Mouse (Mus musculus) MEL (cell line): ENCODE measurements around the gene Gchfr.

Source experiments
- CTCF ChIP-seq, 3 experiments: IDR thresholded peaks in 2 of 3; conservative IDR thresholded peaks in 1 of 3; 2 replicates each; pipeline ENCODE4 v1.5.1; 2011 to 2012; ENCODE audit warnings: low read length in 3 of 3, low read depth in 2 of 3, mild to moderate bottlenecking in 2 of 3, improper control_type of control experiment in 1 of 3, inconsistent platforms in 1 of 3, mixed read lengths in 1 of 3, moderate library complexity in 1 of 3; ENCODE audit not compliant: control insufficient read depth in 1 of 3, insufficient read depth in 1 of 3, poor library complexity in 1 of 3, severe bottlenecking in 1 of 3
- KAT2A ChIP-seq: conservative IDR thresholded peaks from 2 replicates; pipeline ENCODE4 v1.6.1; 2012; ENCODE audit warnings: low read depth, low read length, improper control_type of control experiment, inconsistent platforms
- MAX ChIP-seq: IDR thresholded peaks from 2 replicates; pipeline ENCODE4 v1.6.1; 2011; ENCODE audit warnings: low read length, improper control_type of control experiment
- RCOR1 ChIP-seq: IDR thresholded peaks from 2 replicates; pipeline ENCODE4 v1.6.1; 2012; ENCODE audit warnings: low read depth, mild to moderate bottlenecking, inconsistent platforms, low read length, improper control_type of control experiment
- TBP ChIP-seq: IDR thresholded peaks from 2 replicates; pipeline ENCODE4 v1.8.0; 2011; ENCODE audit warnings: low read depth, low read length, improper control_type of control experiment
- USF1 ChIP-seq: IDR thresholded peaks from 2 replicates; pipeline ENCODE4 v1.6.1; 2014; ENCODE audit warnings: low read depth, mild to moderate bottlenecking, inconsistent platforms, low read length, improper control_type of control experiment, moderate library complexity
- ZNF384 ChIP-seq: IDR thresholded peaks from 2 replicates; pipeline ENCODE4 v1.6.1; 2012; ENCODE audit warnings: low read depth, mild to moderate bottlenecking, inconsistent platforms, low read length, improper control_type of control experiment

DNA sequence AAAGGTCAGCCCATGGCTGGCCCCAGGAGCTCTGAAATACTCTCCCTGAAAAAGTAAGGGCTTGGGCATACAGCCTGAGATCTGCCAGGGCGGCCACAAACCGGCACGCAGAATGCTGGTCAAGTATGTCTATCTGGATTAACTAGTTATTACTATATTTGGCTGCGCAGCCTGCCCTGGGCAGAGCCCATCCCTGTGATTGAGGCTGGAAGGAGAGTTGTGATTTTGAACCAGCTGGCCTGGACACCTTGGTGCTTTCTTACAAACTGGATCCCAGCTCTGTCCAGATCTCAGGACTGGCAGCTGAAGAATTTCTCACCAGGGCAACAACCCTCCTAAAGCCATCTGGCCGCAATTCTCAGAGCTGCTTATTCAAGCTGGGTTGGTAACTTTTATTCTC, 26.6 kb downstream of the Gchfr start:
- TF ChIP-seq TBP: no peak
- no peak for TF ChIP-seq MAX
- no peak for TF ChIP-seq RCOR1
- TF ChIP-seq CTCF (IDR thresholded peaks at IDR 0.05 in 2 of 3, conservative IDR thresholded peaks at IDR 0.05 in 1 of 3; ENCODE audit: control insufficient read depth in 1 of 3, insufficient read depth in 1 of 3, low read depth in 2 of 3, low read length in 3 of 3, poor library complexity in 1 of 3, severe bottlenecking in 1 of 3): no peak
- no peak for TF ChIP-seq ZNF384
- no peak for TF ChIP-seq USF1
- no peak for TF ChIP-seq KAT2A
